Mouse (Mus musculus) kidney, postnatal 10 days (tissue): ENCODE measurements around the gene Ppp1r9a.

ENCODE experiments used
- DNase-seq: peaks from one replicate; pipeline ENCODE4 v3.0.0; 2021; ENCODE audit warnings: mixed read lengths

Gene Ppp1r9a

DNA sequence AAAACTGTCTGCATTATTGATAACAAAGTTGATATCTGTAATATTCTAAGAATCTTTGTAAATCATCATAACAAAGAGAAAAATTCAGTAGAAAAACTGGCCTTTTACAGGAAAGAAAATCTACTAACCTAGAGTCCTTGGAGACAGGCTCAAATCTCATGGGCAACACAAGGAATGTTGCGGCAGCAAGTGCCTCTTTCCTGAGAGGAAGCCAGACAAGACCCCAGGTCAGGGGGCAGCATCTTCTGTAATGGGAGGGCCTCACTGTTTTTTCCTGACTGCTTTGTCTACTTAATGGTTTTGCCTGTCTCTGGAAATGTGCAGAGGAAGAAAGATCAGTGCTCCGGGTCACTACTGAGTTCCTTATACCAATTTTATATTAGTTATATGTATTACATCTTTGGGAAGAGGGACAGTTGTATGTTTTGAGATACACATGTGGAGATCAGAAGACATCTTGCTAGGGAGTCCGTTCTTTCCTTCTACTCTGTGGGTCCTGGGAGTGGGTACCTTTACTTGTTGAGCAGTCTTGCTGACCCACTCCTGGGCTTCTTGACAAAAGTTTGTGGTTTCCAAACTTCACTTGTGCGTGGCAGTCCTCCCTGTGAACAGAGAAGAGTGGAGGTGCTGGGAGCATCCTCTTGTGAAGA is 151.9 kb downstream of the Ppp1r9a start:
- no peak for DNase-seq

- DNase-seq, result no peak
Observed at GRCm38 (mm10) chr6:5074736-5075135, 172.0 kb downstream of the Ppp1r9a start.

- no peak for DNase-seq
Observed at GRCm38 (mm10) chr6:5075680-5076079, 173.0 kb downstream of the Ppp1r9a start.

DNA sequence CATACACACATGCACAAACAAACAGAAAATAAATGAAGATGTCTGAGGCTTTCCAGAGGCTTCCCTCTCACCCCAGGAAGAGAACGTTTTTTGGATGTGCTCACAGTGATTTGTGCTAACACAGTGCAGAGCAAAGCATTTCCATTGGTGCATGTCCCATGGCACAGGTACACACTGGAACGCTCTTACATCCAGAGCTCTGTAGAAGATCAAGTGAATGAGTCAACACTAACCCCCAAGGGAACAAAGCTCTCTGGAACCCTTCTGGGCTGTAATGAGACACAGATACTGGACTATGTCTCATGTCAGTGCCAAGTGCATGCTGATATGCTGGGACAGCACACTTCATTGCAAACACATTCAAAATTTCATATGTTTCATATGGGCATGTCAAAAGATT is 175.3 kb downstream of the Ppp1r9a start:
- no peak for DNase-seq

DNA sequence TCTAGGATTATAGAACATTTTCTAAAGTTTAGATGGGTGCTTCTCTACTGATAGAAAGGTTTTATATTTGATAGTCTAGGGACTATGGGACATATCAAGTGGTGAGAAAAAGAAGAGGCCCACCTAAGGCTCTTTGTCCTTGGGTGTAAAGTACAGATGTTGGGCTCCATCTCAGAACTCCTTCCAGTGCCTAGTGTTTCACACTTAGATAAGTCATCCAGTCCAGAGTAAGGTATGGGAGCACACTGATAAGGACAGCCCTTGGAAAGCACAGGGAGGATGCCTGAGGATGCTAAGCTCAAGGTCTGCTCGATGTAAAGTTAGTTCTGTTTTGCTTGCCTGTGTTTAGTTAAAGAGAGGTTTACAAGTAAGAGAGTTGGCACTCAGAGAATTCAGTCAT is 176.4 kb downstream of the Ppp1r9a start:
- DNase-seq, result no peak

DNA sequence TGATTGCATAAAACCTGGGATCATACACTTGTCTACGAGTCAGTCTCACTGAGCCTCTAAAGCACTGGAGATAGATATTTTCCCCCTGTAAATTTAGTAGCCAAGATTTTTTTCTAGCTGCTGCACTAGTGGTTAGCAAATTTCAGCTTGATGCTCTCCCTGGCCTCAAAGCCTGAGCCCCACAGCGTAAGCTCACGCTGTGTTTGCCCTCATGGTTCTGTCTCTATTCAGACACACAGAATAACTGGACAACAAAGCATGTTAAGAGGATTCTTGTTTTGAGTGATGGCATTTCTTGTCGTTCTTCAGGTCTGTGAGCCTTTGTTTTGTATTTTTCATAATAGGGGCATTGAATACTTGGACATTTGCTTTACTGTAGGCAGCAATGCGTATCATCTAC is 177.4 kb downstream of the Ppp1r9a start:
- no peak for DNase-seq

DNA sequence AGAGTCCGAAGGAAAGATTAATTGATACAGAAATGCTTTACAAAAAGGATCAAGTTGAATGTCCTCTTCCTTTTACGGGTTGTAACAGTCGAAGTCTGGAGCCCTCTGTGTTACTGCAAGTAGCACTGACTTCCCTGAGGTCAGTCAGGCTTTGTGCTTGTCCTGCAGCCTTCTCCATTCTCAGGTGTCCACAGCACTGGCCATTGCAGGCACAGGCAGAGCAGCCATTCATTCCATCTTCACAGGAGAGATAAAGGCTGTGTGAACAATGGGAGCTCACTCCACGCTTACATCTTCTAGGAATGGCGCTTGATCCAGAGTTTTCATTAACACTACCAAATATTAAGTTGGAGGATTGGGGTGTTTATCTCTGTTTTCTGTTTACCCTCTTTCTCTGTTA is 177.8 kb downstream of the Ppp1r9a start:
- DNase-seq, result no peak

GRCm38 (mm10) chr6:5081099-5081498 is 178.4 kb downstream of the Ppp1r9a start:
- DNase-seq, result no peak

DNA sequence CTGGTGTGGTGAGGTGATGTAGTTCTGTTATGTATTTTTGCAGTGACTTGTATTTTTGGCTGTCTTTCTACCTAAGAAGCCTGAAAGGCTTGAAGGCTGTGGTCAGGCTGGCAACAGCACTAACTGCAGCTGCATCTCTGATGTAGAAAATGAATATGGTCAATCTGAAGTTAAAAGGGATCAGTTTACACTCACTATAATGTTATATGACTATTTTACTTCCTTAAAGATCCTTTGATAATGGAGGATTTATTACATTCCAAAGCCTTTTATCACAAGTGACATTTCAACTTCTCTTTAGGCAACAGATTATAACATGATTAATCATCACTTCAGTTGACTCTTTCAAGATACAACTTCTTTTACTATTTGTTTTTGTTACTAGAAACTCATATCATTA is 179.4 kb downstream of the Ppp1r9a start:
- no peak for DNase-seq

DNA sequence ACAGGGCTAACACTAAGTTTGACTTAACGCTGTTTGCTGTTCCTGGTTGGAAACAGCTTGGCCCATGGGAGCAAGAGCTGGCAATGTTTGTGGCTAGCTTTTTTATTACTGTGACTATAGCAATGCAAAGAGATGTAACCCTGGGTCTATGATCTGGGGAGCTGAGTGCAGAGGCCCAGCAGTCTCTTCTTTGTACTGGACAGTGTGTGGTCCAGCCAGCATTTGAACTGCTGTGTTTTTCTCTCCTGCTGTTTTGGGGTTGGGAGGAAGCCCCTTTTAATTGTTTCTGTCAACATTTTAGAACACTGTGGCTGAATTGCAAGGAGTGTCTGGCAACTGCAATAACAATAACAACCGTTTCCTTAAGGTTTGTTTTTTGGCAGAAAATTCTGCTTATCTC is 180.0 kb downstream of the Ppp1r9a start:
- DNase-seq, result no peak

DNA sequence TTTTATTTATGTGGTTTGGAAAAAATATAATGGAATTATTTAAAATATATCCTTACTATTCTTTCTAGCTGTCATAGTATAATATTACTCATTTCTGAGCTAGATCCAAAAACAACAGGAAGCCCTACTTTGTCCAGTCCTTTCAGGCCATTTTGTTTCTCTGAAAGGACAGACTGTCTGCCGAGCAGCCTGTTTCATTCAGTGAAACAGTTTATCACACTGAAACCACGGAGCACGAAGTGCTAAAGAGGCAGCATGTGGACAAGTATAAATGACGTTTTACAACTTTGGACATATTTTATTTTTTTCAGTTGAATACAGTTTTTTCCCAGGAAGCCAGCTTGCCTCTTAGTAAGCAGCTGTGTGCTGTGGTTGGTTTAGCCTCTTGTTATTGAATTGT is 181.2 kb downstream of the Ppp1r9a start:
- peak; percentile 31 for DNase-seq

DNA sequence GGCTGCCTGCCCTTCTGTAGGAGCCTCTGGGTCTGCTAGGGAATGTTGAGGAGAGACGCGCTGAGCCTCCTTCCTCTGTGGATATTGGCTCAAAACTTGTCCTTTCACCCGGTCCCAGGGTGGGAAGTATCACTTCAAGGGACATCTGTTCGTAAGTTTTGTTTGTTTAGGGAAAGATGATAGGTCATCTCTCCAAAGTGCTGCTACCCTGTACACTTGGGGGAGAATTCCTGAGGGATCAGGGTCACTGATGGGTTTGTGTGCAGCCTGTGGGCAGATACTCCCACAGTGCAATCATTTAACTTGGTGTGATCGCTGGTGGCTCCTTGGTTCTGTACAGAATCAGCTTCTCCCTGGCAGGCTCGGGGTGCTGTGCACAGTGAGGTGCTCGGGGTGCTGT is 189.2 kb downstream of the Ppp1r9a start:
- DNase-seq, result no peak

DNA sequence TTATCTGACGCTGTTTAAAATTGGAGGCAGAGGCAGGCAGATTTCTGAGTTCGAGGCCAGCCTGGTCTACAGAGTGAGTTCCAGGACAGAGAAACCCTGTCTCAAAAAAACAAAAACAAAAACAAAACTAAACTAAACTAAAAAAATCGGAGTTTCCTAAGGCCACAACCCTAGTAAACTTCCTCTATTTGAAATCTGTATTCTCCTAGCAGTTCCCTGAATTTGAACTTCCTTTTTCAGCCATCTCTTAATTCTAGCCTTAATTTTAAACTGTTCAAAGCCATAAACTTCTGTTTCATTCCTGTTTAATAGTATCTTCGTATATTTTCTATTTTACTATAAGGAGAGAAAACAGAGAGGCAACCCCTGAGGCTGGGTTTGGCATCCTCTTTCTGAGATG is 190.1 kb downstream of the Ppp1r9a start:
- DNase-seq, result no peak

GRCm38 (mm10) chr6:5093516-5093915 is 190.8 kb downstream of the Ppp1r9a start:
- DNase-seq, result peak; percentile 84

GRCm38 (mm10) chr6:5095365-5095973 is 192.8 kb downstream of the Ppp1r9a start:
- DNase-seq, result no peak

DNA sequence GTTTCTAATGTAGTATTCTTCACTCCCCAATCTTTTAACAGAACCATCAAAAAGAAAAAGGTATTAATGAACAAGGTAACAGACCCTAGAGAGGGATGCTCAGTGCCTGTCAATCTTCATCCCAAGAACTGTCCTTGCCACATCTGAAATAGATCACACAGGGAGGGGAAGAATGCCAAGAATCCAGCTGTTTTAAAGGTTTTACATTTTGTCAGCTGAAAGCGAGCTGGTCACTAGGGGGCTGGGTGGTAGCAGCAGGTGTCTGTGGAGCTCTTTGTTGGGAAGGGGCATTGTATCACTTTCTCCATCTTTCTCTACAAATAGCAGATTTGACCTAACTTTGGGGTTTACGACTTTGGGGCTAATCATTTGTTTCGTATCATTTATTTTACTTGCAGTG is 194.6 kb downstream of the Ppp1r9a start:
- DNase-seq, result no peak

GRCm38 (mm10) chr6:5099282-5099681 is 196.6 kb downstream of the Ppp1r9a start:
- DNase-seq, result no peak

DNA sequence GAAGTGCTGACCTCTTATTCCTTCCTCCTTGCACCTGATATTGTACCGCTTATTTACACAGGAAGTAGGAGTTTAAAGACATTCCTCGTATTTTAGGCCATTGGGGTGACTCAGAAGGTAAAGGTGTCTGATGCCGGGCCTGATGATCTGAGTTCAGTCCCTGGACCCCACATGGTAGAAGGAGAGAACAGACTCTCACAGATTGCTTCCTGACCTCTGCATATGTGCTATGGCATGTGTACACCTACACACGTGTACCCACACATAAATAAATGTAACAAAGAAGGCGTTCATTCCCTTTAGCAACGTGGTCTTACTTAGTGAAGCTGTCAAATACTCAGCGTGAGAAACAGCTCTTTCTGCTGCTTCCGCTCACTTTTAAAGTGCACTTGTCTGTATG is 197.1 kb downstream of the Ppp1r9a start:
- no peak for DNase-seq

- no peak for DNase-seq
Observed at GRCm38 (mm10) chr6:5100347-5100746, 197.6 kb downstream of the Ppp1r9a start.

DNA sequence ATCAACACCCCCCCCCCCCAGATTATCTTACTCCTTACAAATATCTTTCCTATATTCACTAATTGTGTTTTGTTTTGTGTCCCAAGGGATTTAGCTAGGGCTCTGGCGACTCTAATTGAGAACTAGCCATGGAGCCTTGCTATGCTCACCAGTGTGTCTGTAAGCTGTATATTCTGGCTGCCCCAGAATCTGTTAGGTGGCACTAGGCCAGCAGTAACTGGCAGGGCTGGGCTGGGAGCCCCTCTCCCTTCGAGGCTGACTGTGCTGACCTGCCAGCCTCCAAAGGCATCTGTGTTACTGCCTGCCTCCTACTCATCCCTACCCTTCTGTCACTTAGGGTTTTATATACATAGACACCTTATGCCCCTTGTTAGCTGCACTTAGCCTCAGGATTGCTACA is 200.0 kb downstream of the Ppp1r9a start:
- DNase-seq, result no peak

GRCm38 (mm10) chr6:5103769-5104168 is 201.1 kb downstream of the Ppp1r9a start:
- DNase-seq, result peak; percentile 22

DNA sequence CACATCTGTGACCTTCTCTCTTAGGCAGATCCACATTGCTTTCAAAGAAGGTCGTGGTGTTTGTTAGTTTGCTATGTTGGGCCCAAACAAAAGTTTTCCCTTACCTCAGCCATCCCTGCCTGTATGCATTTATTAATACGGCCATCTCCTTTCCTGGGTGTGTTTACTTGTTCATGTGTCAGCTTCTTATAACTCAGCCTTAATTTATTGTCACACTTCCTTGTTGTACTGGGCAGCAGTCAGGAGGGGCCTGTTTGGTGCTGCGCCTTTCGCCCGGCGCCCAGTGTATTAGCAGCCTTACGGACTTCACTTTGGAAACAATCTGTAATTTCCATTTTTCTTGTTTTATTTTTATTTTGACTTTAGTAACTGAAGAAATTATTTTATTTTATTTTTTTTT is 201.5 kb downstream of the Ppp1r9a start:
- DNase-seq, result no peak

DNA sequence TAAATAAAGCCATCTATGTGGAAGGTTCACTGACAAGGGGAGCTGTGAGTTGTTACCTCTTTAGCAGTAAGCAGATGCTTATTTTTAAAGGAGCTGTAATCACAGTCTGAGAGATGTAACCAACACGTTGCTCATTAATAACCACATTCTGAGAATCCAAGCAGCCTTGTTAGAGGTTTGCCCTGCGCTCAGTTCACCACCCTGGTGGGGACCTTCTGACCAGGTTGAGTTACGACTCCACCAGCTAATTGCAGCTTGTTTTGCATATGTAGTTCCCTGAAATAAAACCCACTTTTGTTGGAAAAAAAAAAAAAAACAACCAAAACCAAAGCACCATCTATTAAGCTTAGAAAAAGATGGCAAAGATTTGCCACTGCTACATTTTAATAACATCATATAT is 205.8 kb downstream of the Ppp1r9a start:
- DNase-seq, result no peak

DNA sequence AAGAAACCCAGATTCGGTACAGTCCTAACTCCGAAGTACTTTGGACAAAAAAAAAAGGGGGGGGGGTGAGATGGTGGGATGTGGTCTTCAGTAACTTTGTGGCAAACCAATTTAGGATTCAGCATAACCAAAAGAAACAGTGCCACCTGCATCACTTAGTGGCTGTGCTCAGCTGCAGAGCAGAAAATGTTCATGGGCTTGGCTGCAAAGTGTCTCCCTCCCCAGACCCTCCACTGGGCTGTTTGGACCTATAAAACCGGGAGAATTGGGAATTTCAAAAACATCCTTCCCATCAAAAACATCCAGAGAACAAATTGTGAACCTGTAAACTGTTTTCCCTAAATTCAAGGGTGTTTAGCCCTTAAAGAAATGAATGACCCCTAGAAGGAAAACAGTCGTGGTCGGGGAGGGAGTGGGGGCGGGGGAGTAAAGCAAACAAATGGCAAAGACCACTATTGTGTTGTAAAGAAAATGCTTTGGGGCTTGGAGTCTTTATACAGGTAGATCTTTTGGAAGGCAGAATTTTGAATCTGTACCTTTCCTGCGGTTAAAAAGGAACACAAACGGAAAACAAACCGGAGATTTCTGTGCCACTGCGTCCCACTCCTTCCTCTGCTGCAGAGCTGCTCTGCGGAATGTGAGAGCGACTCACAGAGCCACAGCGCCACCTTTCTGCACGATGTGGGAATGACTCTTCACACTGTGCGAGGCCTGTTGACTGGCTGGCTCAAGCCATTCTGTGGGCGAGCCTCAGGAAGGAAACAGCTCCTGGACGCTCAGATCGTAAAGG is 207.4 kb downstream of the Ppp1r9a start:
- peak; percentile 93 for DNase-seq
